Mouse (Mus musculus): ENCODE measurements around the gene Lilra5. TPM values are rescaled to one million over a fixed set of nuclear protein-coding genes. Genes with fewer than 3 reads are reported as not detected.
"Not testable (repeated sequence)": the region's sequence is repeated elsewhere in the genome, so short reads cannot be mapped to it uniquely, and the experiment has no call there.

The Lilra5 gene
- not detected in 2 replicates for polyA plus RNA-seq (2016; fragmentation: Nextera tagmentation; extraction: Ambion mirVana)

- no peak within 1 kb of the TSS for H3K9ac ChIP-seq
- 83% methylated on average over 7 of the region's 7 CpGs for WGBS
- H3K4me2 ChIP-seq: no peak within 1 kb of the TSS
- no peaks in the 10 kb centered on the region for H3K4me1 ChIP-seq
- no peak within 1 kb of the TSS for H3K27ac ChIP-seq
- H3K27me3 ChIP-seq: no peaks in the 10 kb centered on the region
- H3K9me3 ChIP-seq: no peaks in the 10 kb centered on the region
- ATAC-seq (ENCODE audit: low FRiP score): no peak
- H3K4me3 ChIP-seq (replicated peaks): no peak within 1 kb of the TSS
- H3K36me3 ChIP-seq (replicated peaks): no peaks in the 10 kb centered on the region
These were observed at the start of gene Lilra5 for GRCm38 (mm10) chr7:4237454-4237853. Gene Lilra5 (plus strand): TSS chr7:4237754.

DNA sequence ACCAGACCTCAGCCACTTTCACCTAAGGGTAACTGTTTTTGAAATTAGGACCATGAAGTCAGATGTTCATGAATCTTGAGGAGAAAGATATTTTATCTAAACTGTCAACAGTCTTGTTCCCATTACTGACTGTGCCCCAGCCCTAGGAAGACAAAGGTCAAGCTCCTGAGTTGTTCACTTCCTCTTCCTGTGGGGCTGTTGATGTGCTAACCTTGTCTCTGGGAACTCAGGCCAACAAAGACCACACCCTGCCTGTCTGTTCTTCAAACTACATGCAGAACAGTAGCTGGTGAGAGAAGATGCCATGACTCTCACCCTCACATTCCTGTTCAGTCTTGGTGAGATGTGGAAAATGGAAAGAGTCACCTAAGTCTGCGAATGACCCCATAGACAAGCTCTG, 30.4 kb upstream of the Lilra5 start:
- Histone ChIP-seq H3K27ac (no peak overlapping the region), H3K4me2 (no peak overlapping the region), H3K27me3 (no peaks in the 10 kb centered on the region), H3K9ac (no peak overlapping the region), H3K4me1 (no peaks in the 10 kb centered on the region), H3K36me3 (replicated peaks) (no peaks in the 10 kb centered on the region), H3K9me3 (peaks cover 4% of the 10 kb centered on the region; the same call in 1 of the 2 replicates), H3K4me3 (replicated peaks) (no peak overlapping the region)
- 87% methylated on average over 1 of the region's 1 CpGs for WGBS
- no peak for ATAC-seq (ENCODE audit: low FRiP score)

DNA sequence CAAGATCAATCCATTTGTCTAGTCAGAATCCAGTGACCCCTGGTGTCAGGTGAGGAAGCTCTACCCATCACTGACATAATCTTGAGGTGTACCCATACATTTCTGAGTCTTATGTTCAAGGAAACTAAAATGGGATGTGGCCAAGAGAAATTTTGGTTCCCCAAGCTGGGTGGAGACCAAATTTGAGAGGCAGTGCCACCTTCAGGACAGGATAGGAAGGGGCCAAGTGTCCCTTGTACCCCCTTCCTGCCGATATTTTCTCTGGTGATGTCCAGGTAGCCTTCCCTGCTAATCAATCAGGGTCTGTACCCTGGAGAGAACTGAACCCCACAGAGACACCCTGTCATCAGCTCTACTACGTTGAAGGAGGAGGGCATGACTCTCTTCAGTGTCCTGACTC, 28.9 kb upstream of the Lilra5 start:
- Histone ChIP-seq H3K4me1 (no peaks in the 10 kb centered on the region), H3K36me3 (replicated peaks) (no peaks in the 10 kb centered on the region), H3K9me3 (peaks cover 4% of the 10 kb centered on the region; the same call in 1 of the 2 replicates), H3K4me3 (replicated peaks) (no peak overlapping the region), H3K27me3 (no peaks in the 10 kb centered on the region), H3K27ac (no peak overlapping the region), H3K4me2 (no peak overlapping the region), H3K9ac (no peak overlapping the region)
- whole genome bisulfite sequencing: 44% methylated on average over 2 of the region's 2 CpGs
- no peak for ATAC-seq (ENCODE audit: low FRiP score)

DNA sequence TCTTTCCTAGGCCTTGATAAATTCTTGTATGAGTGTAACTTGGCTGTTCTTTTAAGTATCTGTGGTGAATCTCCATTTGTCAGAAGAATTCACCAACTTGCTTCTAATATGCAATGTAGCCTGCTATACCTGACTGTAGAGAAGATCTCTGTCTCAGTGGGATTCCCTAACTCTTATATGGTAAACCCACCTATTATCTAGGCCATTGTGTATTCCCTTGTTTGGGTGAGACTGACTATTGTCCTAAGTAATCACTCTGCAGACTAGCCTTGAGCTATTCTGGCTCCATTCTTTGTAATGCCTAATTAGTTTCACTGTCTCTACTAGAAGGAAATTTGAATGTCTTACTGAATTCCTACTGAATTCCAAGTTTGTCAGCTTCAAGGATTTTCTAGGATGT, 24.1 kb upstream of the Lilra5 start:
- not testable (repeated sequence) for ATAC-seq (ENCODE audit: low FRiP score); H3K9ac ChIP-seq; H3K4me2 ChIP-seq; H3K4me1 ChIP-seq; H3K27me3 ChIP-seq; H3K36me3 ChIP-seq (replicated peaks); H3K9me3 ChIP-seq; H3K4me3 ChIP-seq (replicated peaks); H3K27ac ChIP-seq

- H3K9me3 ChIP-seq: no peaks in the 10 kb centered on the region
- H3K27ac ChIP-seq: no peak overlapping the region
- 95% methylated on average over 2 of the region's 2 CpGs for WGBS
- H3K4me3 ChIP-seq (replicated peaks): no peak overlapping the region
- no peak for ATAC-seq (ENCODE audit: low FRiP score)
- no peak overlapping the region for H3K9ac ChIP-seq
- no peaks in the 10 kb centered on the region for H3K4me1 ChIP-seq
- H3K4me2 ChIP-seq: no peak overlapping the region
- H3K36me3 ChIP-seq (replicated peaks): no peaks in the 10 kb centered on the region
- H3K27me3 ChIP-seq: no peaks in the 10 kb centered on the region
These were observed 22.2 kb upstream of the Lilra5 start for GRCm38 (mm10) chr7:4215396-4215795.

DNA sequence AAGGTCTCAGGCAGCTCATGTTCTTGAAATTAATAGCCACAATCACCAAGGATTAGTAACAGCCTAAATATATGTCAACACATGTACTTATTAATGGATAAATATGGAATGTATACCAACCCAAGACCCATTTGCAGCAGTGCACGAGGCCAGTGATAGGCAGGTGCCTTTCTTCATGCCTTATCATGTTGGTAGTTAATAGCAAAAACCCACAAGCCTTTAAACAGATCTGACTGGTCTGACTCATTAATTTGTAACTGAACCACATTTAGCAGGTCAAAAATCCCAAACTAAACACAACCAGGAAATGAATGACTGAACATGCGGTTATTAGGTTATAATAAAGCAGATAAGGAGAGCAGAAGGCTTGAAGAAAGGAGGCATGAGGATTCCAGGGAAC, 21.7 kb upstream of the Lilra5 start:
- no peak overlapping the region for H3K9ac ChIP-seq
- no peaks in the 10 kb centered on the region for H3K9me3 ChIP-seq
- no peaks in the 10 kb centered on the region for H3K27me3 ChIP-seq
- no peak for ATAC-seq (ENCODE audit: low FRiP score)
- no peak overlapping the region for H3K4me2 ChIP-seq
- 74% methylated on average over 2 of the region's 2 CpGs for WGBS
- H3K4me1 ChIP-seq: no peaks in the 10 kb centered on the region
- H3K4me3 ChIP-seq (replicated peaks): no peak overlapping the region
- no peak overlapping the region for H3K27ac ChIP-seq
- H3K36me3 ChIP-seq (replicated peaks): no peaks in the 10 kb centered on the region

- no peak for ATAC-seq (ENCODE audit: low FRiP score)
These were observed 2.0 kb upstream of the Lilra5 start for GRCm38 (mm10) chr7:4235536-4235935.

DNA sequence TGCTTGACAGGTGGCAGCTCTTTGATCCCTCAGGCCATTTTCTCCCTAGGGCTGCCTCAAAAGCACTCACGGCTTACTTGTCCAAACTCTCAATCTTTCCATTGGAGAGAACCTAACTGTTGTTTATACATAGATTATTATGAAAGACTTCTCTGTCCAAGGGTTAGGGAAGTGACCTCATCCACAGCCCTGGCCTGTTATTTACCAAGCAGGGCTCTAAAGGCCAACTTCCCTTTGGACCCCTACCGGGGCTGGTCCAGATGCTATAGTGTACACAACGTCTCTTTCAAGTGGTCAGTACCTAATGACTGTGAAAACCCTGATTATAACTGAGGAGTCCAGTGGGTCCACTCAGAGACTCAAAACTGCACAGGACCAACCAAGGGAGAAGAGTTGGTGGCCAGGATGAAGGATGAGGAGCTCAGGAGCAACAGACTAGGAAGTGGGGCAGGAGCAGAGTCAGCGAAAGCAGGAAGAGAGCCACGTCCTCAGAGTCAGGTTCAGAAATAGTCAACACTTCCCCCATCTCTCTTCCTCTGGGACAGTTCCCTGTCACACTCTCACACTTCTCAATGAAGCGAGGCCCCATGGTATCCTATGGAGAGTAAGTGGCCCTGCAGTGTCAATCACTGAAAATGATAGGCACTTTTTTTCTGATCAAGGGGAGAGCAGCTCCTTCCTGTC, 1.6 kb downstream of the Lilra5 start:
- 82% methylated on average over 6 of the region's 6 CpGs for WGBS
- no peak for ATAC-seq (ENCODE audit: low FRiP score)

More at GRCm38 (mm10) chr7:4235536-4235935, 2.0 kb upstream of the Lilra5 start:
- no peak overlapping the region for H3K4me3 ChIP-seq (replicated peaks)
- no peaks in the 10 kb centered on the region for H3K36me3 ChIP-seq (replicated peaks)
- H3K9me3 ChIP-seq: no peaks in the 10 kb centered on the region
- no peaks in the 10 kb centered on the region for H3K4me1 ChIP-seq
- H3K9ac ChIP-seq: no peak overlapping the region
- H3K27me3 ChIP-seq: no peaks in the 10 kb centered on the region
- H3K4me2 ChIP-seq: no peak overlapping the region
- no peak overlapping the region for H3K27ac ChIP-seq

GRCm38 (mm10) chr7:4251211-4251610, 13.7 kb downstream of the Lilra5 start:
- not testable (repeated sequence) for H3K4me3 ChIP-seq (replicated peaks); H3K36me3 ChIP-seq (replicated peaks); H3K9ac ChIP-seq; H3K27ac ChIP-seq; H3K4me2 ChIP-seq; H3K9me3 ChIP-seq; H3K4me1 ChIP-seq; H3K27me3 ChIP-seq; ATAC-seq (ENCODE audit: low FRiP score)
- 83% methylated on average over 1 of the region's 1 CpGs for WGBS

More for the DNA sequence above, 1.6 kb downstream of the Lilra5 start:
- Histone ChIP-seq H3K9ac (no peak overlapping the region), H3K36me3 (replicated peaks) (no peaks in the 10 kb centered on the region), H3K9me3 (no peaks in the 10 kb centered on the region), H3K27ac (no peak overlapping the region), H3K27me3 (no peaks in the 10 kb centered on the region), H3K4me3 (replicated peaks) (no peak overlapping the region), H3K4me2 (no peak overlapping the region), H3K4me1 (no peaks in the 10 kb centered on the region)

GRCm38 (mm10) chr7:4256060-4256459, 18.5 kb downstream of the Lilra5 start:
- H3K4me1 ChIP-seq; H3K9ac ChIP-seq; ATAC-seq (ENCODE audit: low FRiP score); H3K4me2 ChIP-seq; H3K4me3 ChIP-seq (replicated peaks); H3K36me3 ChIP-seq (replicated peaks); H3K9me3 ChIP-seq; H3K27me3 ChIP-seq; H3K27ac ChIP-seq: not testable (repeated sequence)
- no CpG with 5 or more reads among the region's 1 CpGs for WGBS

- H3K9me3 ChIP-seq; H3K9ac ChIP-seq; H3K36me3 ChIP-seq (replicated peaks); ATAC-seq (ENCODE audit: low FRiP score); H3K27me3 ChIP-seq; H3K27ac ChIP-seq; H3K4me1 ChIP-seq; H3K4me2 ChIP-seq; H3K4me3 ChIP-seq (replicated peaks): not testable (repeated sequence)
- 94% methylated on average over 1 of the region's 1 CpGs for WGBS
These were observed 23.0 kb downstream of the Lilra5 start for GRCm38 (mm10) chr7:4260521-4260920.

- not testable (repeated sequence) for H3K4me1 ChIP-seq; H3K9ac ChIP-seq; H3K27ac ChIP-seq; ATAC-seq (ENCODE audit: low FRiP score); H3K36me3 ChIP-seq (replicated peaks); H3K9me3 ChIP-seq; H3K4me3 ChIP-seq (replicated peaks); H3K4me2 ChIP-seq; H3K27me3 ChIP-seq
- WGBS: 79% methylated on average over 1 of the region's 1 CpGs
These were observed 34.6 kb downstream of the Lilra5 start for GRCm38 (mm10) chr7:4272106-4272505.

GRCm38 (mm10) chr7:4273874-4274273, 36.3 kb downstream of the Lilra5 start:
- not testable (repeated sequence) for H3K4me1 ChIP-seq; H3K27ac ChIP-seq; ATAC-seq (ENCODE audit: low FRiP score); H3K9ac ChIP-seq; H3K4me3 ChIP-seq (replicated peaks); H3K36me3 ChIP-seq (replicated peaks); H3K27me3 ChIP-seq; H3K9me3 ChIP-seq; H3K4me2 ChIP-seq
- 69% methylated on average over 2 of the region's 2 CpGs for WGBS
